Mouse (Mus musculus): ENCODE measurements at regions not wholly inside any gene's neighbourhood (a gene's known extent, or its start where the extent isn't known, plus 50 kb on each side); places are given as distances from the start of the nearest gene placed in this dataset.
A peak's percentile ranks its signal among the peaks of the same experiment; 100 is the strongest.

GRCm38 (mm10) chr13:44061286-44061685 is 276.7 kb downstream of the Cd83 start:
- 77% methylated on average over 4 of the region's 4 CpGs for WGBS

GRCm38 (mm10) chr13:44061721-44062300 is 277.2 kb downstream of the Cd83 start:
- no peak overlapping the region for H3K4me3 ChIP-seq (ENCODE audit: control insufficient read depth in 1 of 2, insufficient read depth in 1 of 2, low read depth in 1 of 2, low read length in 2 of 2)
- H3K9me3 ChIP-seq (ENCODE audit: control insufficient read depth, low read length), result no peaks in the 10 kb centered on the region
- H3K27me3 ChIP-seq (ENCODE audit: control insufficient read depth, insufficient read depth, low read length), result no peaks in the 10 kb centered on the region
- H3K4me2 ChIP-seq (ENCODE audit: low read length), result no peak overlapping the region
- 35% methylated on average over 7 of the region's 7 CpGs for WGBS
- no peaks in the 10 kb centered on the region for H3K36me3 ChIP-seq (ENCODE audit: control insufficient read depth, insufficient read depth, low read length)
- no peak for ATAC-seq (ENCODE audit: insufficient number of reproducible peaks, insufficient read depth, low FRiP score, low read depth)
- H3K9ac ChIP-seq (ENCODE audit: low read length), result 0 out of 2 replicates have a peak overlapping the region, but pooled peaks have one; percentile 12
- H3K27ac ChIP-seq (replicated peaks in 1 of 2; ENCODE audit: control insufficient read depth in 1 of 2, insufficient read depth in 1 of 2, low read depth in 2 of 2, low read length in 2 of 2), result peak overlapping the region in 1 of 2 experiments; percentile 50; a peak in 1 of 4 replicates
- H3K4me1 ChIP-seq (ENCODE audit: control insufficient read depth in 2 of 2, insufficient read depth in 2 of 2, low read length in 2 of 2), result peaks cover 46 to 66% of the 10 kb centered on the region in 2 experiments

More at GRCm38 (mm10) chr13:44061286-44061685, 276.7 kb downstream of the Cd83 start:
- Histone ChIP-seq H3K36me3 (ENCODE audit: control insufficient read depth, insufficient read depth, low read length) (no peaks in the 10 kb centered on the region), H3K9ac (ENCODE audit: low read length) (no peak overlapping the region), H3K4me1 (ENCODE audit: control insufficient read depth in 2 of 2, insufficient read depth in 2 of 2, low read length in 2 of 2) (peaks cover 46 to 66% of the 10 kb centered on the region in 2 experiments), H3K27ac (replicated peaks in 1 of 2; ENCODE audit: control insufficient read depth in 1 of 2, insufficient read depth in 1 of 2, low read depth in 2 of 2, low read length in 2 of 2) (no peak overlapping the region), H3K4me3 (ENCODE audit: control insufficient read depth in 1 of 2, insufficient read depth in 1 of 2, low read depth in 1 of 2, low read length in 2 of 2) (no peak overlapping the region), H3K27me3 (ENCODE audit: control insufficient read depth, insufficient read depth, low read length) (no peaks in the 10 kb centered on the region), H3K9me3 (ENCODE audit: control insufficient read depth, low read length) (no peaks in the 10 kb centered on the region), H3K4me2 (ENCODE audit: low read length) (no peak overlapping the region)
- no peak for ATAC-seq (ENCODE audit: insufficient number of reproducible peaks, insufficient read depth, low FRiP score, low read depth)

- Histone ChIP-seq H3K9ac (ENCODE audit: low read length) (no peak overlapping the region), H3K36me3 (ENCODE audit: control insufficient read depth, insufficient read depth, low read length) (no peaks in the 10 kb centered on the region), H3K4me1 (ENCODE audit: control insufficient read depth in 2 of 2, insufficient read depth in 2 of 2, low read length in 2 of 2) (peaks cover 46 to 53% of the 10 kb centered on the region in 2 experiments), H3K9me3 (ENCODE audit: control insufficient read depth, low read length) (no peaks in the 10 kb centered on the region), H3K4me3 (ENCODE audit: control insufficient read depth in 1 of 2, insufficient read depth in 1 of 2, low read depth in 1 of 2, low read length in 2 of 2) (no peak overlapping the region), H3K27ac (replicated peaks in 1 of 2; ENCODE audit: control insufficient read depth in 1 of 2, insufficient read depth in 1 of 2, low read depth in 2 of 2, low read length in 2 of 2) (peak overlapping the region in 1 of 2 experiments; percentile 21; a peak in 1 of 4 replicates), H3K27me3 (ENCODE audit: control insufficient read depth, insufficient read depth, low read length) (no peaks in the 10 kb centered on the region), H3K4me2 (ENCODE audit: low read length) (no peak overlapping the region)
- 51% methylated on average over 8 of the region's 8 CpGs for WGBS
- ATAC-seq (ENCODE audit: insufficient number of reproducible peaks, insufficient read depth, low FRiP score, low read depth), result no peak
Measured at GRCm38 (mm10) chr13:44063317-44063716, 278.7 kb downstream of the Cd83 start.

GRCm38 (mm10) chr13:44064026-44064425 is 279.5 kb downstream of the Cd83 start:
- Histone ChIP-seq H3K4me3 (ENCODE audit: control insufficient read depth in 1 of 2, insufficient read depth in 1 of 2, low read depth in 1 of 2, low read length in 2 of 2) (no peak overlapping the region), H3K4me2 (ENCODE audit: low read length) (no peak overlapping the region), H3K9ac (ENCODE audit: low read length) (no peak overlapping the region), H3K4me1 (ENCODE audit: control insufficient read depth in 2 of 2, insufficient read depth in 2 of 2, low read length in 2 of 2) (peaks cover 44 to 49% of the 10 kb centered on the region in 2 experiments), H3K36me3 (ENCODE audit: control insufficient read depth, insufficient read depth, low read length) (no peaks in the 10 kb centered on the region), H3K27me3 (ENCODE audit: control insufficient read depth, insufficient read depth, low read length) (no peaks in the 10 kb centered on the region), H3K9me3 (ENCODE audit: control insufficient read depth, low read length) (no peaks in the 10 kb centered on the region), H3K27ac (replicated peaks in 1 of 2; ENCODE audit: control insufficient read depth in 1 of 2, insufficient read depth in 1 of 2, low read depth in 2 of 2, low read length in 2 of 2) (0 out of 4 replicates have a peak overlapping the region, but pooled peaks of 1 of the 2 experiments have one; percentile 93)
- 38% methylated on average over 3 of the region's 3 CpGs for WGBS
- no peak for ATAC-seq (ENCODE audit: insufficient number of reproducible peaks, insufficient read depth, low FRiP score, low read depth)

GRCm38 (mm10) chr13:44065741-44066185 is 281.2 kb downstream of the Cd83 start:
- no peak overlapping the region for H3K4me3 ChIP-seq (ENCODE audit: control insufficient read depth in 1 of 2, insufficient read depth in 1 of 2, low read depth in 1 of 2, low read length in 2 of 2)
- ATAC-seq (ENCODE audit: insufficient number of reproducible peaks, insufficient read depth, low FRiP score, low read depth), result no peak; the same call in 1 of the 2 replicates
- H3K4me1 ChIP-seq (ENCODE audit: control insufficient read depth in 2 of 2, insufficient read depth in 2 of 2, low read length in 2 of 2), result peaks cover 40 to 45% of the 10 kb centered on the region in 2 experiments
- no peaks in the 10 kb centered on the region for H3K9me3 ChIP-seq (ENCODE audit: control insufficient read depth, low read length)
- H3K36me3 ChIP-seq (ENCODE audit: control insufficient read depth, insufficient read depth, low read length), result no peaks in the 10 kb centered on the region
- WGBS, result 4% methylated on average over 13 of the region's 13 CpGs
- peak overlapping the region; percentile 47 for H3K4me2 ChIP-seq (ENCODE audit: low read length)
- no peaks in the 10 kb centered on the region for H3K27me3 ChIP-seq (ENCODE audit: control insufficient read depth, insufficient read depth, low read length)
- peak overlapping the region; percentile 39 for H3K9ac ChIP-seq (ENCODE audit: low read length)
- peak overlapping the region; percentile 93 to 95 for H3K27ac ChIP-seq (replicated peaks in 1 of 2; ENCODE audit: control insufficient read depth in 1 of 2, insufficient read depth in 1 of 2, low read depth in 2 of 2, low read length in 2 of 2)

GRCm38 (mm10) chr13:44067244-44067643 is 282.7 kb downstream of the Cd83 start:
- H3K4me3 ChIP-seq (ENCODE audit: control insufficient read depth in 1 of 2, insufficient read depth in 1 of 2, low read depth in 1 of 2, low read length in 2 of 2), result no peak overlapping the region
- no peak overlapping the region for H3K4me2 ChIP-seq (ENCODE audit: low read length)
- H3K9ac ChIP-seq (ENCODE audit: low read length), result no peak overlapping the region
- peaks cover 35 to 39% of the 10 kb centered on the region in 2 experiments for H3K4me1 ChIP-seq (ENCODE audit: control insufficient read depth in 2 of 2, insufficient read depth in 2 of 2, low read length in 2 of 2)
- WGBS, result 65% methylated on average over 2 of the region's 2 CpGs
- no peaks in the 10 kb centered on the region for H3K9me3 ChIP-seq (ENCODE audit: control insufficient read depth, low read length)
- H3K27me3 ChIP-seq (ENCODE audit: control insufficient read depth, insufficient read depth, low read length), result no peaks in the 10 kb centered on the region
- H3K36me3 ChIP-seq (ENCODE audit: control insufficient read depth, insufficient read depth, low read length), result no peaks in the 10 kb centered on the region
- peak; percentile 68; the same call in 1 of the 2 replicates for ATAC-seq (ENCODE audit: insufficient number of reproducible peaks, insufficient read depth, low FRiP score, low read depth)
- peak overlapping the region; percentile 19 to 93; a peak in 2 of 4 replicates for H3K27ac ChIP-seq (replicated peaks in 1 of 2; ENCODE audit: control insufficient read depth in 1 of 2, insufficient read depth in 1 of 2, low read depth in 2 of 2, low read length in 2 of 2)

- no peak overlapping the region for H3K27ac ChIP-seq (replicated peaks in 1 of 2; ENCODE audit: control insufficient read depth in 1 of 2, insufficient read depth in 1 of 2, low read depth in 2 of 2, low read length in 2 of 2)
- WGBS, result 72% methylated on average over 5 of the region's 5 CpGs
- H3K4me3 ChIP-seq (ENCODE audit: control insufficient read depth in 1 of 2, insufficient read depth in 1 of 2, low read depth in 1 of 2, low read length in 2 of 2), result no peak overlapping the region
- peaks cover 23 to 25% of the 10 kb centered on the region in 2 experiments for H3K4me1 ChIP-seq (ENCODE audit: control insufficient read depth in 2 of 2, insufficient read depth in 2 of 2, low read length in 2 of 2)
- no peaks in the 10 kb centered on the region for H3K36me3 ChIP-seq (ENCODE audit: control insufficient read depth, insufficient read depth, low read length)
- no peak for ATAC-seq (ENCODE audit: insufficient number of reproducible peaks, insufficient read depth, low FRiP score, low read depth)
- no peak overlapping the region for H3K9ac ChIP-seq (ENCODE audit: low read length)
- H3K4me2 ChIP-seq (ENCODE audit: low read length), result no peak overlapping the region
- H3K9me3 ChIP-seq (ENCODE audit: control insufficient read depth, low read length), result no peaks in the 10 kb centered on the region
- no peaks in the 10 kb centered on the region for H3K27me3 ChIP-seq (ENCODE audit: control insufficient read depth, insufficient read depth, low read length)
Measured at GRCm38 (mm10) chr13:44068951-44069350, 284.4 kb downstream of the Cd83 start.
